Mouse (Mus musculus) testis, adult 2 months (tissue): ENCODE results near the gene Retnlb.

Source experiments
- CTCF ChIP-seq: fragments of 200-500 bp; IDR thresholded peaks from 2 replicates; pipeline ENCODE4 v1.5.1; 2012; ENCODE audit warnings: low read depth, mild to moderate bottlenecking, inconsistent platforms, low read length, moderate library complexity; ENCODE audit not compliant: control insufficient read depth, insufficient read depth, insufficient replicate concordance
- POLR2A ChIP-seq: fragments of 200-500 bp; IDR thresholded peaks from 2 replicates; pipeline ENCODE4 v1.6.1; 2012; ENCODE audit warnings: low read depth, mild to moderate bottlenecking, inconsistent platforms, low read length, moderate library complexity; ENCODE audit not compliant: control insufficient read depth

- no peak for TF ChIP-seq POLR2A
- TF ChIP-seq CTCF, result no peak
These were observed 47.5 kb upstream of the Retnlb start for GRCm38 (mm10) chr16:48769183-48769582.
